Mouse (Mus musculus) embryonic facial prominence, embryonic 14.5 days (tissue): ENCODE measurements around the gene Mcrip2. TPM values are rescaled to one million over a fixed set of nuclear protein-coding genes. Genes with fewer than 3 reads are reported as not detected.
"Not testable (repeated sequence)": the region's sequence is repeated elsewhere in the genome, so short reads cannot be mapped to it uniquely, and the experiment has no call there.

Experiments used
- ATAC-seq: fragments of 200-750 bp; cut with Nextera tagmentation; 2 replicates; pipeline ENCODE4 v1.8.0; 2017; ENCODE audit warnings: low read depth, moderate number of reproducible peaks, moderate TSS enrichment
- DNase-seq: peaks from one replicate; pipeline ENCODE4 v3.0.0-alpha.2; 2015; ENCODE audit warnings: low spot score
- H3K27ac ChIP-seq: fragments of 300-500 bp; sonication (generic); replicated peaks from 2 replicates; pipeline ENCODE4 v1.5.1; 2014; ENCODE audit warnings: low read depth, mild to moderate bottlenecking, low read length, moderate library complexity
- H3K27me3 ChIP-seq: fragments of 300-500 bp; sonication (generic); replicated peaks from 2 replicates; pipeline ENCODE4 v1.6.1; 2014; ENCODE audit warnings: low read length; ENCODE audit not compliant: control insufficient read depth, insufficient read depth
- H3K36me3 ChIP-seq: fragments of 300-500 bp; sonication (generic); 2 replicates; pipeline ENCODE4 v1.6.1; 2014; ENCODE audit warnings: low read length, mixed read lengths; ENCODE audit not compliant: control insufficient read depth, insufficient read depth
- H3K4me1 ChIP-seq: fragments of 300-500 bp; sonication (generic); 2 replicates; pipeline ENCODE4 v1.6.1; 2014; ENCODE audit warnings: antibody characterized with exemption, low read length; ENCODE audit not compliant: control insufficient read depth, insufficient read depth
- H3K4me2 ChIP-seq: fragments of 300-500 bp; sonication (generic); 2 replicates; pipeline ENCODE4 v1.6.1; 2014; ENCODE audit warnings: low read depth, mild to moderate bottlenecking, low read length, moderate library complexity, mixed read lengths
- H3K4me3 ChIP-seq: fragments of 300-500 bp; sonication (generic); 2 replicates; pipeline ENCODE4 v1.5.1; 2014; ENCODE audit warnings: low read depth, mild to moderate bottlenecking, low read length
- H3K9ac ChIP-seq: fragments of 300-500 bp; sonication (generic); 2 replicates; pipeline ENCODE4 v1.6.1; 2014; ENCODE audit warnings: low read depth, mild to moderate bottlenecking, low read length, moderate library complexity, mixed read lengths
- H3K9me3 ChIP-seq: fragments of 300-500 bp; sonication (generic); 2 replicates; pipeline ENCODE4 v1.6.1; 2016; ENCODE audit warnings: low read length; ENCODE audit not compliant: control insufficient read depth
- WGBS: fragments of 180-500 bp; shearing (Covaris S2); extraction: QIAGEN DNeasy Blood & Tissue Kit; methylation state at CpG from one replicate; pipeline ENCODE4 v1.1.7; 2014; 5-methylcytosine and 5-hydroxymethylcytosine counted together
- polyA plus RNA-seq: library from polyadenylated mRNA; unstranded; fragments of >200 nt; fragmentation: Nextera tagmentation; extraction: Ambion mirVana; gene quantifications from 2 replicates; pipeline ENCODE4 v1.2.1, GENCODE M21; 2014

Mcrip2 gene
- polyA plus RNA-seq, 1 experiment from 2014 or later, result 36.7 TPM

DNA sequence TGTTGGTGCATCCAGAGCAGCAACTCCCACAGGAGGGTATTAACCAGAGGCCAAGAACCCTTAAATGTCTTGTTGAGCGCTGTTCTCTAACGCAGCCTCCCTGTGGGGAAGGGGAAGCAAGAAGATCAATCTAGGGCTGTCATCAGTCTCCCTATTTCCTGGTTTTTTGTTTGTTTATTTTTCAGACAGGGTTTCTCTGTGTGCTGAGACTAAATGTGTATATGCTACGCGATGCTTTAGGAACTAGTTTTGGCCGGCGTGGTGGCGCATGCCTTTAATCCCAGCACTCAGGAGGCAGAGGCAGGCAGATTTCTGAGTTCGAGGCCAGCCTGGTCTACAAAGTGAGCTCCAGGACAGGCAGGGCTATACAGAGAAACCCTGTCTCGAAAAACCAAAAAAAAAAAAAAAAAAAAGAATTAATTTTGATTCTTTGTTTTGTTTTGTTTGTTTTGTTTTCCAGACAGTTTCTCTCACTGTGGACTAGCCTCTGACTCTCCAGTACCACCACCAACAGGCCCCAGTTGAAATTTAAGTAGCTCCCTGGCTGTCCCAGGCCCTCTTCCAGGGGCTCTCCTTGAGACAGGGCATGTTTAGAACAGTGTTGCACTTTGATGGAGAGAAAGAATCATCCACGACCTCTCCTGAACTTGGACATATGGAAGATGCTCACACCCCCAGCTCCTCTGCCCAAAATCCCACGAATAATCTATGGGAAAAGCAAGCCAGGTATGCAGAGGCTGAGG, 5.0 kb upstream of the Mcrip2 start:
- no peak for ATAC-seq
- peaks cover 7% of the 10 kb centered on the region; the same call in 1 of the 2 replicates for H3K4me1 ChIP-seq
- no peaks in the 10 kb centered on the region for H3K27me3 ChIP-seq
- H3K36me3 ChIP-seq, result peaks cover 7% of the 10 kb centered on the region
- peak overlapping the region; percentile 79 for H3K4me3 ChIP-seq
- 69% methylated on average over 11 of the region's 11 CpGs for WGBS
- no peaks in the 10 kb centered on the region for H3K9me3 ChIP-seq
- no peak for DNase-seq
- H3K4me2 ChIP-seq, result peak overlapping the region; percentile 85
- H3K27ac ChIP-seq, result no peak overlapping the region
- no peak overlapping the region for H3K9ac ChIP-seq

DNA sequence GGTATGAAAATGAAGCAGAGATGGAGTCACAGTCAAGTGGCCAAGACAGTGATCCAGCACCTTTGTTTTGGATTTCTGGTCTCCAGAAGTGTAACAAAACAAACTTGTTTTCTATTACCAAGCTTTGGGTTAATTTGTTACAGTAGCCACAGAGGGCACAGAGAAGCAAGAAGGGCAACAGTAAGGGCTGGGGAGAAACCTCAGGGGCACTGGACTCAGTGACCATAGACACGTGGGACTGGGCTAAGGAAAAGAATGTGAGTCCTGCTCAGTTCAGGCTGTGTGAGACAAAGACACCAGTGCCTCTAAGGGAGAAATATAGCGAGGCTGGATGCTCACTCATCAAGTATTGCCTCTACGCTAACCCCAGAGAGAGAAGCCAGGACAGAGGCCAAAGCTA, 4.1 kb upstream of the Mcrip2 start:
- Histone ChIP-seq H3K9me3 (no peaks in the 10 kb centered on the region), H3K27ac (no peak overlapping the region), H3K4me2 (no peak overlapping the region), H3K36me3 (no peaks in the 10 kb centered on the region), H3K27me3 (no peaks in the 10 kb centered on the region), H3K4me3 (no peak overlapping the region), H3K4me1 (peaks cover 10% of the 10 kb centered on the region), H3K9ac (no peak overlapping the region)
- DNase-seq (no peak), ATAC-seq (no peak)
- WGBS, result 81% methylated on average over 3 of the region's 3 CpGs

DNA sequence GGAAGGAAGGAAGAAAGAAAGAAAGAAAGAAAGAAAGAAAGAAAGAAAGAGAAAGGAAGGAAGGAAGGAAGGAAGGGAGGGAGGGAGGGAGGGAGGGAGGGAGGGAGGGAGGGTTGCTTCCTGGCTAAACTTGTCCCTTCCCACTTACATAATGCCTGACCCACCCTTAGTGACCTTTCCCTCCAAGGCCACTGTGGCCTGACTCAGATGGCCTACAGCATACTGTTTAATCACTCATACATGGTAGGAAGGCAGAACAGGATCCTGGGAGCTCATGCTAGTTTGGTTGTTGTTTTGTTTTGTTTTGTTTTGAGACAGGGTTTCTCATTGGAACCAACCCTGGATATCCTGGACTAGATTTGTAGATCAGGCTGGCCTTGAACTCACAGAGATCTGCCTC, 3.0 kb upstream of the Mcrip2 start:
- ATAC-seq, H3K9ac ChIP-seq, H3K36me3 ChIP-seq, DNase-seq, H3K4me3 ChIP-seq, H3K4me2 ChIP-seq, H3K27me3 ChIP-seq, H3K9me3 ChIP-seq, H3K27ac ChIP-seq: not testable (repeated sequence)
- H3K4me1 ChIP-seq, result peaks cover 13% of the 10 kb centered on the region

DNA sequence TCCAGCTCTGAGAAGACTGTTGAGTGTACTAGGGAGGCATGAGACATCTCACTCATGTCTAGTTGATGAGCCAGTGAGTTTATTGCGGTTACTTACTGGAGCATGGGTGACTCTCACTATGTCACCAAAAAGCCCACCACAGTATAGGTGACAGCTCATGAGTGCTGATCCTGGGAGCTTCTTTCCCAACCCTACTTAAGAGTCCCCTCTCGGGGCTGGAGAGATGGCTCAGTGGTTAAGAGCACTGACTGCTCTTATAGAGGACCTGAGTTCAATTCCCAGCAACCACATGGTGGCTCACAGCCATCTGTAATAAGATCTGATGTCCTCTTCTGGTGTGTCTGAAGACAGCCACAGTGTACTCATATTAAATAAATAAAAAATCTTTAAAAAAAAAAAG, 1.4 kb upstream of the Mcrip2 start:
- no peak overlapping the region for H3K27ac ChIP-seq
- H3K36me3 ChIP-seq, result no peaks in the 10 kb centered on the region
- H3K4me1 ChIP-seq, result peaks cover 6% of the 10 kb centered on the region; the same call in 1 of the 2 replicates
- H3K9ac ChIP-seq, result no peak overlapping the region
- no peaks in the 10 kb centered on the region for H3K9me3 ChIP-seq
- ATAC-seq (no peak), DNase-seq (no peak)
- WGBS, result 87% methylated on average over 2 of the region's 2 CpGs
- no peak overlapping the region for H3K4me2 ChIP-seq
- H3K4me3 ChIP-seq, result no peak overlapping the region
- H3K27me3 ChIP-seq, result no peaks in the 10 kb centered on the region

DNA sequence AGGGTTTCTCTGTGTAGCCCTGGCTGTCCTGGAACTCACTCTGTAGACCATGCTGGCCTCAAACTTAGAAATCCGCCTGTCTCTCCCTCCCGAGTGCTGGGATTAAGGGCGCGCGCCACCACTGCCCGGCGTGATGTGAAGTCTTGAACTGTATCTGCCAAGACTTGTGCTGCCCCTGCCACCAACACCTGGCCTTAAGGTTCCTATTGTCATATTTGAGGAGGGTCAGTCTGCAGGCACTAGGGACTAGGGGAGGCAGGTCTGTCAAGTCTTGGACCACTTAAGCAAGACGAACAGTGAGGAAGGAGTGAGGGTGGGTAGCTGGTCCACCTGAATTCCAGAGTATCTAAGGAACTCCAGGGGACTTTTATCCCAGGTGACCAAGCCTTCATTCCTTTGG, 934 bp upstream of the Mcrip2 start:
- Histone ChIP-seq H3K4me1 (peaks cover 6% of the 10 kb centered on the region; the same call in 1 of the 2 replicates), H3K4me2 (no peak overlapping the region), H3K9me3 (no peaks in the 10 kb centered on the region), H3K27ac (no peak overlapping the region), H3K36me3 (no peaks in the 10 kb centered on the region), H3K4me3 (no peak overlapping the region), H3K27me3 (no peaks in the 10 kb centered on the region), H3K9ac (no peak overlapping the region)
- WGBS, result 84% methylated on average over 8 of the region's 8 CpGs
- DNase-seq, result no peak
- no peak for ATAC-seq

DNA sequence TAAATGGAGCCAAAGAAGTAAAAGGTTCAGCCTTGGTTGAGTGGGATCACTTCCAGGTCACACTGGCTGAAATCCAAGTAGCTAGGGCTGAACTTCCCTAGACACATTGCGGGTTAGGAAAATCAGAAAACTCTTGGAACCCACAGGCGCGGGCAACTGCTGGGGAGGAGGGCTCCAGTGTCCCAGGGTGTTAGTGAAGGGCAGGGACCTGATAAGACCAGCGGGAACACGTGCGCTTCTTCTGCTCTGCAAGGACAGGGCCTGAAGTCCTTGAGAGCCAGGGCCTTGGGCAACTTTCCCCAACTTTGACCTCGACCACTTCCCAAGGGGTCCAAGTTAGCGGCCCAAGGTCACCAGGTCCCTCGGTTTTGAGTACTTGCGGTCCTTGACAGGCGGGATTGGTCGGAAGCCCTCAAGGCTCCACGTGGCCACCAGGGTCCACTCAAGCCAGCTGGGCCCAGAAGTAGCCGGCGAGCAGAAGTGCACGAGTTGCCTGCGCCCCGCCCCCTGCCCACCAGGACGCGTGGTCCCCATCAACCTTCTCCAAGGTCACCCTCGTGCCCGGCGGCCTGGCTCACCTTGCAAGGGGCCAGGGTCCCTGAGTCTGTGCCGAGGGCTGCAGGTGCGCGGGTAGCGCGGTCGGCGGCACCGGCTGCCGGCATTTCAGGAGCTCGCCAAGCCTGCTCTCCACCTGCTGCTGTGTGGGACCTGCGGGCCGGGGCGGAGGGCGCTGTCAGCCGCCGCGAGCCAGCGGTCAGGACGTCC, 546 bp downstream of the Mcrip2 start:
- Histone ChIP-seq H3K9me3 (no peaks in the 10 kb centered on the region), H3K27ac (no peak overlapping the region), H3K4me1 (peaks cover 6% of the 10 kb centered on the region; the same call in 1 of the 2 replicates), H3K27me3 (no peaks in the 10 kb centered on the region), H3K9ac (peak overlapping the region; percentile 67), H3K4me3 (peak overlapping the region; percentile 77), H3K4me2 (peak overlapping the region; percentile 99), H3K36me3 (no peaks in the 10 kb centered on the region)
- no peak for DNase-seq
- peak; percentile 53 for ATAC-seq
- 0% methylated on average over 26 of the region's 42 CpGs for WGBS

DNA sequence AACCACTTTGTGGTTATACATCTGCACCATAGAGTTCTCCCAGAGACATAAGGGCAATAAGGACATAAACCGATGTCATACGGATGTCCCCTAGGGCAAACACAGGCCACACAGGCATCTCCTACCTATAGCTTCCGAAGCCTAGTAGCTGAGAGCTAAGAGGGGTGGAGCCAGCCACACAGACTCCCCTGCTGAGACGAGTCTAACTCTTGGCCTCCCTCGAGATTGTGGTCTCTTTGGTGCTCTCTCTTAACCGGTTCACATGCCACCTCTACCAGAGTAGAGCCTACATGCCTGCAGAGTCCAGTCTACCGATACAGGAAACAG, 1.1 kb downstream of the Mcrip2 start:
- WGBS, result 13% methylated on average over 7 of the region's 7 CpGs
- Histone ChIP-seq H3K4me1 (peaks cover 6% of the 10 kb centered on the region; the same call in 1 of the 2 replicates), H3K9me3 (no peaks in the 10 kb centered on the region), H3K27me3 (no peaks in the 10 kb centered on the region), H3K4me3 (peak overlapping the region; percentile 77), H3K27ac (no peak overlapping the region), H3K36me3 (no peaks in the 10 kb centered on the region), H3K4me2 (peak overlapping the region; percentile 99), H3K9ac (peak overlapping the region; percentile 67; the same call in 1 of the 2 replicates)
- DNase-seq, result no peak
- ATAC-seq, result no peak

DNA sequence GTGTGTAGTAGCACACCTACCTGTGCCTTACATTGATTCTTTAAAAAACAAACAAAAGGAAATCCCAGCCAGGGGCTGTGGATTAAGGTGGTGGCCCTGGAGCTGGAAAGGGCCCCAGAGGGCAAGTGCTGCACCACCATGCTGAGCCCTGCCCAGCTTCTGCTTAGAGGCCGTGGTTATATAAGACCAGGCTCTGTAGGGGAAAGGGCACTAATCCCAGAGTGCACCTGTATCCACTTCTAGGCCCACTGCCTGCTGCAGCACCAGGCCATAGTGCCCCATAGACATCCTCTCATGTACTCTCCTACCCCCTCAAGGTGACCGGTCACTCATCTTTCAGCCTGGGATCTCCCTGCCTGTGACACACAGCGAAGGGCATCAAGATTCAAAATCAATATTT, 2.4 kb downstream of the Mcrip2 start:
- no peak overlapping the region for H3K4me2 ChIP-seq
- H3K36me3 ChIP-seq, result no peaks in the 10 kb centered on the region
- H3K4me3 ChIP-seq, result no peak overlapping the region
- ATAC-seq (no peak), DNase-seq (no peak)
- H3K9ac ChIP-seq, result no peak overlapping the region
- WGBS, result 81% methylated on average over 3 of the region's 3 CpGs
- peaks cover 6% of the 10 kb centered on the region; the same call in 1 of the 2 replicates for H3K4me1 ChIP-seq
- no peaks in the 10 kb centered on the region for H3K27me3 ChIP-seq
- no peak overlapping the region for H3K27ac ChIP-seq
- no peaks in the 10 kb centered on the region for H3K9me3 ChIP-seq
